Mouse (Mus musculus): Measurements from ENCODE around the gene Treh.

Gene Treh

GRCm38 (mm10) chr9:44678288-44678871 is 5.3 kb downstream of the Treh start:
- 86% methylated on average over 2 of the region's 2 CpGs for WGBS

- 75% methylated on average over 5 of the region's 5 CpGs for WGBS
Measured at GRCm38 (mm10) chr9:44679565-44679964, 6.5 kb downstream of the Treh start.

- WGBS, result 88% methylated on average over 8 of the region's 8 CpGs
Measured at GRCm38 (mm10) chr9:44683046-44683445, 10.0 kb downstream of the Treh start.

- 38% methylated on average over 14 of the region's 14 CpGs for WGBS
Measured at GRCm38 (mm10) chr9:44685346-44686330, 12.6 kb downstream of the Treh start.

GRCm38 (mm10) chr9:44686638-44687037 is 13.6 kb downstream of the Treh start:
- 57% methylated on average over 5 of the region's 5 CpGs for WGBS

- 88% methylated on average over 9 of the region's 9 CpGs for WGBS
Measured at GRCm38 (mm10) chr9:44688013-44688412, 15.0 kb downstream of the Treh start.

GRCm38 (mm10) chr9:44690641-44691040 is 17.6 kb downstream of the Treh start:
- WGBS, result 45% methylated on average over 7 of the region's 7 CpGs

GRCm38 (mm10) chr9:44691671-44692520 is 18.9 kb downstream of the Treh start:
- WGBS, result 28% methylated on average over 21 of the region's 21 CpGs

- 60% methylated on average over 11 of the region's 11 CpGs for WGBS
Measured at GRCm38 (mm10) chr9:44693071-44693470, 20.0 kb downstream of the Treh start.

- WGBS, result 91% methylated on average over 16 of the region's 16 CpGs
Measured at GRCm38 (mm10) chr9:44697866-44698265, 24.8 kb downstream of the Treh start.

- 84% methylated on average over 10 of the region's 10 CpGs for WGBS
Measured at GRCm38 (mm10) chr9:44699196-44699595, 26.2 kb downstream of the Treh start.

GRCm38 (mm10) chr9:44699730-44700129 is 26.7 kb downstream of the Treh start:
- WGBS, result 79% methylated on average over 5 of the region's 5 CpGs

GRCm38 (mm10) chr9:44707749-44708428 is 34.9 kb downstream of the Treh start:
- WGBS, result 46% methylated on average over 28 of the region's 28 CpGs

- WGBS, result 24% methylated on average over 24 of the region's 24 CpGs
Measured at GRCm38 (mm10) chr9:44708429-44708765, 35.4 kb downstream of the Treh start.

- WGBS, result 27% methylated on average over 6 of the region's 6 CpGs
Measured at GRCm38 (mm10) chr9:44708925-44709324, 35.9 kb downstream of the Treh start.

GRCm38 (mm10) chr9:44709600-44709999 is 36.6 kb downstream of the Treh start:
- 43% methylated on average over 2 of the region's 2 CpGs for whole genome bisulfite sequencing

- 56% methylated on average over 5 of the region's 5 CpGs for WGBS
Measured at GRCm38 (mm10) chr9:44710213-44710612, 37.2 kb downstream of the Treh start.

GRCm38 (mm10) chr9:44711602-44712001 is 38.6 kb downstream of the Treh start:
- 80% methylated on average over 17 of the region's 17 CpGs for WGBS

GRCm38 (mm10) chr9:44713080-44713479 is 40.0 kb downstream of the Treh start:
- WGBS, result 88% methylated on average over 6 of the region's 6 CpGs

GRCm38 (mm10) chr9:44713574-44713973 is 40.5 kb downstream of the Treh start:
- 66% methylated on average over 2 of the region's 2 CpGs for WGBS

GRCm38 (mm10) chr9:44715109-44715508 is 42.1 kb downstream of the Treh start:
- 79% methylated on average over 17 of the region's 17 CpGs for WGBS
